Comparison of ENCODE assay signal across 8 mouse cellular contexts in genomic region chr6:31596346-31597135, GRCm38 (mm10). TPM values are rescaled to one million over a fixed set of nuclear protein-coding genes. Genes with fewer than 3 reads are reported as not detected.
DNase-seq lines count a peak whose midpoint lies in the region; ATAC-seq and TF ChIP-seq lines count a peak whose summit lies in the region.

No protein-coding gene starts in this region.

- H3K4me1 ChIP-seq in forebrain, embryonic 14.5 days (ENCODE audit: control insufficient read depth, insufficient read depth, low read length), result peaks cover 26% of the 10 kb centered on the region
- peaks cover 5% of the 10 kb centered on the region; the same call in 1 of the 2 replicates for H3K4me1 ChIP-seq in stomach, postnatal 0 days (replicated peaks; ENCODE audit: control insufficient read depth, insufficient read depth)

- H3K27me3 ChIP-seq in forebrain, embryonic 14.5 days (replicated peaks; ENCODE audit: control insufficient read depth, insufficient read depth, low read length), result no peaks in the 10 kb centered on the region
- no peaks in the 10 kb centered on the region for H3K27me3 ChIP-seq in stomach, postnatal 0 days (ENCODE audit: control insufficient read depth, insufficient read depth, low read length)

- H3K9me3 ChIP-seq in forebrain, embryonic 14.5 days (replicated peaks; ENCODE audit: control insufficient read depth, low read length), result no peaks in the 10 kb centered on the region
- H3K9me3 ChIP-seq in stomach, postnatal 0 days (ENCODE audit: control insufficient read depth, low read length), result no peaks in the 10 kb centered on the region

- no peak for TF ChIP-seq EP300 in stomach, postnatal 0 days (optimal IDR thresholded peaks at IDR 0.05)

- H3K9ac ChIP-seq in forebrain, embryonic 14.5 days (ENCODE audit: low read length), result peak overlapping the region; percentile 46
- H3K9ac ChIP-seq in stomach, postnatal 0 days (ENCODE audit: low read length), result no peak overlapping the region

- DNase-seq in cerebellum, postnatal 10 days, result peak; percentile 31 to 54
- DNase-seq in cerebellum, adult 11 months, result no peak
- DNase-seq in forebrain, embryonic 14.5 days (ENCODE audit: low spot score), result peak; percentile 94
- peak; percentile 71 for DNase-seq in heart, postnatal 4 days
- DNase-seq in layer of hippocampus, postnatal 14 days (ENCODE audit: low spot score in 2 of 2), result peak; percentile 67 to 68
- peak; percentile 87 for DNase-seq in mesoderm, embryonic 11.5 days (ENCODE audit: low read depth, low spot score)
- peak; percentile 67 for DNase-seq in stomach, postnatal 0 days (ENCODE audit: low spot score)
- DNase-seq in adrenal gland, postnatal 4 days (ENCODE audit: low spot score in 2 of 2), result no peak

- ATAC-seq in forebrain, embryonic 14.5 days, result peak; percentile 86
- ATAC-seq in stomach, postnatal 0 days (ENCODE audit: low FRiP score, low TSS enrichment), result peak; percentile 75; the same call in 1 of the 2 replicates

- no peak overlapping the region for H3K4me3 ChIP-seq in forebrain, embryonic 14.5 days (ENCODE audit: low read depth, low read length)
- no peak overlapping the region for H3K4me3 ChIP-seq in stomach, postnatal 0 days (ENCODE audit: low read depth, low read length)

- no peak for TF ChIP-seq CTCF in stomach, postnatal 0 days (IDR thresholded peaks at IDR 0.05; ENCODE audit: low read depth)

- WGBS in forebrain, embryonic 14.5 days, result 2% methylated on average over 20 of the region's 20 CpGs
- WGBS in stomach, postnatal 0 days, result 22% methylated on average over 20 of the region's 20 CpGs

- H3K36me3 ChIP-seq in forebrain, embryonic 14.5 days (ENCODE audit: control insufficient read depth, insufficient read depth, low read length), result no peaks in the 10 kb centered on the region
- no peaks in the 10 kb centered on the region for H3K36me3 ChIP-seq in stomach, postnatal 0 days (ENCODE audit: control insufficient read depth, insufficient read depth, low read length)

- peak overlapping the region; percentile 35 for H3K4me2 ChIP-seq in forebrain, embryonic 14.5 days (ENCODE audit: low read length)
- H3K4me2 ChIP-seq in stomach, postnatal 0 days (replicated peaks; ENCODE audit: low read depth), result no peak overlapping the region

- peak overlapping the region; percentile 88 for H3K27ac ChIP-seq in forebrain, embryonic 14.5 days (ENCODE audit: low read depth, low read length)
- peak overlapping the region; percentile 56 for H3K27ac ChIP-seq in stomach, postnatal 0 days (replicated peaks)

RNA-seq across cellular contexts. Expression of gene Podxl, which starts 32.8 kb away (rescaled TPM):
- polyA plus RNA-seq in forebrain, embryonic 14.5 days (2014; fragmentation: Nextera tagmentation; extraction: Ambion mirVana), result 9.3 and 10.7 TPM in 2 replicates
- total RNA-seq in heart, postnatal 4 days (2021), result 10 to 100 TPM; 68.6 to 78.1 TPM
- total RNA-seq in layer of hippocampus, postnatal 14 days (2021), result 10 to 100 TPM; 16.4 to 18.9 TPM
- 6.6 and 6.7 TPM in 2 replicates for polyA plus RNA-seq in stomach, postnatal 0 days (2015; fragmentation: Nextera tagmentation; extraction: Ambion mirVana)
- total RNA-seq in adrenal gland, postnatal 4 days (2021), result 10 to 100 TPM; 51.6 to 82.9 TPM

Comparison
In these comparisons a context has a peak if more than half of its experiments do, and no peak if none do; other contexts are left out.
1. DNase-seq: peak in cerebellum, postnatal 10 days (2 of 2), forebrain, embryonic 14.5 days (single experiment), heart, postnatal 4 days (single experiment), layer of hippocampus, postnatal 14 days (2 of 2), mesoderm, embryonic 11.5 days (single experiment) and stomach, postnatal 0 days (single experiment); none in cerebellum, adult 11 months (single experiment) and adrenal gland, postnatal 4 days (0 of 2).